Mouse (Mus musculus) small intestine, adult 2 months (tissue): ENCODE data around the gene Asxl2. TPM values are rescaled to one million over a fixed set of nuclear protein-coding genes. Genes with fewer than 3 reads are reported as not detected.

ENCODE experiments used
- H3K27ac ChIP-seq: fragments of 200-500 bp; 2 replicates; pipeline ENCODE4 v1.5.1; 2012; ENCODE audit warnings: low read depth, low read length, control low read depth, inconsistent platforms; ENCODE audit not compliant: insufficient read depth
- H3K27me3 ChIP-seq: fragments of 200-500 bp; 2 replicates; pipeline ENCODE4 v1.6.1; 2012; ENCODE audit warnings: mild to moderate bottlenecking, moderate library complexity, low read length, inconsistent platforms; ENCODE audit not compliant: control insufficient read depth, insufficient read depth
- H3K36me3 ChIP-seq: fragments of 200-500 bp; 2 replicates; pipeline ENCODE4 v1.6.1; 2012; ENCODE audit warnings: mild to moderate bottlenecking, low read length, control low read depth, inconsistent platforms; ENCODE audit not compliant: control insufficient read depth, insufficient read depth
- H3K4me1 ChIP-seq: fragments of 200-500 bp; 2 replicates; pipeline ENCODE4 v1.6.1; 2012; ENCODE audit warnings: low read length, inconsistent platforms, mixed read lengths; ENCODE audit not compliant: control insufficient read depth, insufficient read depth, insufficient read length
- H3K4me3 ChIP-seq: fragments of 200-500 bp; 2 replicates; pipeline ENCODE4 v1.5.1; 2012; ENCODE audit warnings: low read depth, mild to moderate bottlenecking, control low read depth, inconsistent platforms, low read length, moderate library complexity
- CTCF ChIP-seq: fragments of 200-500 bp; IDR thresholded peaks from 2 replicates; pipeline ENCODE4 v1.5.1; 2012; ENCODE audit warnings: low read depth, mild to moderate bottlenecking, control low read depth, inconsistent platforms, low read length, moderate library complexity, mixed read lengths; ENCODE audit not compliant: insufficient replicate concordance, insufficient read length; ENCODE audit errors: extremely low read depth
- POLR2A ChIP-seq: fragments of 200-500 bp; IDR thresholded peaks from 2 replicates; pipeline ENCODE4 v1.6.1; 2012; ENCODE audit warnings: low read depth, mild to moderate bottlenecking, control low read depth, inconsistent platforms, low read length, moderate library complexity
- WGBS: fragments of 180-500 bp; shearing (Covaris S2); methylation state at CpG from one replicate; pipeline ENCODE4 v1.1.7; 2018; 5-methylcytosine and 5-hydroxymethylcytosine counted together
- polyA plus RNA-seq: library from polyadenylated mRNA; depleted of rRNA; stranded (reverse); fragments of >200 nt; gene quantifications from 2 replicates; pipeline ENCODE4 v1.2.3, GENCODE M21; 2012; rRNA removed

Asxl2 gene
- polyA plus RNA-seq, 1 experiment = 5.3 TPM

DNA sequence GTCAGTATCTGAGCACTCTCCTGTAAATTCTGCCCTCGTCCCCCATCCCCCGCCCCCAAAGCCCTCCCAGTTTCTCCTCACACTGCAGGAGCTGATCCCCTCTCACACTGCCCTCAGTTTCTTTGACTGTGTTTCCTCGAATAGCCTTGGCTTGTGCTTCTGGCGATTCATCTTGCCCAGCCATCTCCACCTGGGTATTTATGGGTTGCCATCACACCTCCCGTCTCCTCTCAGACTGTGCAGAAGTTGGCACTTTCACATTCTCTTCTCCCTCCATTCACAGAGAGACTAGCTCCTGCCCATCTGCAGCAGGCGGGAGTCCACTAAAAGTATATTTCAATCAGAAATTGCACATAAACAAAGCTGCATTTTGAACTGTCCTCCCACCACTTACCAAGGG, 120.1 kb downstream of the Asxl2 start:
- 66% methylated on average over 6 of the region's 6 CpGs for WGBS
- TF ChIP-seq CTCF = no peak
- no peak for TF ChIP-seq POLR2A
- Histone ChIP-seq H3K4me1 (no peaks in the 10 kb centered on the region), H3K27me3 (no peaks in the 10 kb centered on the region), H3K36me3 (no peaks in the 10 kb centered on the region), H3K27ac (no peak overlapping the region), H3K4me3 (no peak overlapping the region)

DNA sequence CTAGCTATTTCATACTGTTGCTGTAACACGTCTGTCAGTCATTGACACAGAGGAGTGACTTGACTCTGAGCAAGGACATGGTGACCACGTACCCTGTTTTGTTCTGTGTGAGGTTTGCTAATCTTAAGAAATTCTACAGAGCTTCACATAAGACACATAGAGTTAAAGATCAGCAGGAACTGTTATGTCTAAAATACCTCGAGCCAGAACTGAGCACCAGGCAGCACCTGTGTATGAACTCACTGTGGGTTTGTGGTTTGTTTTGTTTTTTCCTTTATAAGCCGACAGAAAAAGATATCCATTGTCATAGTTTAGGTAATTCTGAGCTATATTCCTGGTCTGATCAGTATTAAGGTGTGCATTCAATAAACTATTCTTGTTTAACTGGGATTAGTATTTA, 120.8 kb downstream of the Asxl2 start:
- TF ChIP-seq CTCF (no peak), POLR2A (no peak)
- 61% methylated on average over 4 of the region's 4 CpGs for WGBS
- Histone ChIP-seq H3K36me3 (no peaks in the 10 kb centered on the region), H3K4me1 (no peaks in the 10 kb centered on the region), H3K4me3 (no peak overlapping the region), H3K27me3 (no peaks in the 10 kb centered on the region), H3K27ac (no peak overlapping the region)

DNA sequence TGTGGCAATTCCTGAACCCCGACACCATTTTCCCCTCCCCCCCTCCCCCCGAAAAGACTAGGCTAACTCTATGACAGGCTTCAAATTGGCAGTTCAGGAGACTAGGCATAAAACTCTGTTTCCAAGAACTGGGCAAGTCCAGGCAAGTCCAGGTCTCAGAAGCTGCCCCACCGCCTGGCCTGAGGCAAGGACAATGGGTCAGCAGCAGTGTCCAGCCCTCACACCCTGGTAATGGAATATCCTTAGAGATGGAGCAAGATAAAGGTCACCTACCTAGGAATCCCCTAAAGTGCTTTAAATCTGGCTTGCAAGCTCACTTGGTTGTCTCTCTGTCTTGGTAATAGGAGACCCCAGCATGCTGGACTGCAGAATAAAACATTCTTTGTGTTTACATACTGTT, 121.3 kb downstream of the Asxl2 start:
- H3K27me3 ChIP-seq = no peaks in the 10 kb centered on the region
- H3K4me3 ChIP-seq = no peak overlapping the region
- no peaks in the 10 kb centered on the region for H3K36me3 ChIP-seq
- TF ChIP-seq POLR2A = no peak
- TF ChIP-seq CTCF = no peak
- WGBS = 66% methylated on average over 3 of the region's 3 CpGs
- no peaks in the 10 kb centered on the region for H3K4me1 ChIP-seq
- H3K27ac ChIP-seq = no peak overlapping the region

DNA sequence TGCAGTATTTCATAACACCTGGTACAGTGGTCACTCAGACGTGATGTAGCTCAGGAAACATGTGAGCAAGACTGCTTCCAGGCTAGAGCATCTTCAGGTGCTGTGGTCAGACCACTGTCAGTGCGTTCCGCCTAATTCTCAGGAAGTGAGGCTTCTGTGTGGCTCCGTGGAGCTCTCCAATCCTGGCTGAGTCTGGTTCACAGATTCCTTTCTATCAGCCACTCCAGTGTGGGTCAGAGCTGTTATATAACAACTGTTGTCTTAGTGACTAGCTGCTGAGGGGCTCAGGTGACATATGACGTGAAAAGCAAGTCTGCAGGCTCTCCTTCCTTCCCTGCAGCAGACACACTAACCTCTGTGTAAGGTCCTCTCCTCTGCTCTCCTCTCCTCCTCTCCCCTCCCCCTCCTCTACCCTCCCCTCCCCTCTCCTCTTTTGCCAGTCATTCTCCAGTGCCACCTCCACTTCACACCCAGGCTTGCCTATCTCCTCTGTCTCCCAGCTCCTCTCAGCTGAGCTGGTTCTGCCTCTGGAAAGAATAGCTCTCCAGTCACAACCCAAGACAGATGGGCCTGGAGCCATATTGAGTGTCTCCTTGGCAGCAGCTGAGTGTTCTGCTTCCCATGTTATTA, 122.0 kb downstream of the Asxl2 start:
- Histone ChIP-seq H3K27me3 (no peaks in the 10 kb centered on the region), H3K36me3 (no peaks in the 10 kb centered on the region), H3K4me1 (no peaks in the 10 kb centered on the region), H3K4me3 (no peak overlapping the region), H3K27ac (no peak overlapping the region)
- WGBS = 53% methylated on average over 5 of the region's 5 CpGs
- no peak for TF ChIP-seq POLR2A
- TF ChIP-seq CTCF = no peak

DNA sequence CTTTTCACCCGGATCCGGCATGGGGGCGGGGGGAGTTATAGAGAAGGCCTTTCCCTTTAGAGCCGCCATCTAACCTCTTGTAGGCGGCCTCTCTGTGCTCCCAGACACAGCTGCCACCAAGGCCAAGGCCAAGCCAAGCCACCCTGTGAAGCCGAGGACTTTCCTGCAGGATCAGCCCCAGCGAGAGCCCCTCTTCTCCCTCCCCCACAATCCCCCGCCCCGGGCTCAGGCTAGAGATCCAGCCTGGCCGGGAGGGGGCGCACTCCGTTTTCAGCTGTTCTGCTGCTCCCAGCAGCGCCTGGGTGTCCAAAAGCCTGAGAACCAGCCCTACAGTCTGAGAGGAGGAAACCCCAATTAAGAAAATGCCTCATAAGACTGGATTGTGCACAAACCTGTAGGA, 123.6 kb downstream of the Asxl2 start:
- H3K27me3 ChIP-seq = no peaks in the 10 kb centered on the region
- H3K36me3 ChIP-seq = no peaks in the 10 kb centered on the region
- no peak overlapping the region for H3K4me3 ChIP-seq
- 26% methylated on average over 13 of the region's 13 CpGs for WGBS
- no peak overlapping the region for H3K27ac ChIP-seq
- H3K4me1 ChIP-seq = no peaks in the 10 kb centered on the region
- TF ChIP-seq CTCF = no peak; the same call in 1 of the 2 replicates
- no peak for TF ChIP-seq POLR2A

Other genes with a start within 250 kb of the Asxl2 start
- gene Rab10, start 116.9 kb upstream of the Asxl2 start, polyA plus RNA-seq = 10.5 and 21.4 TPM in 2 replicates
- gene Kif3c, start 61.7 kb upstream of the Asxl2 start, polyA plus RNA-seq = 1.5 and 2.1 TPM in 2 replicates
- 15.2 and 15.9 TPM in 2 replicates for gene Dtnb, start 145.5 kb downstream of the Asxl2 start, polyA plus RNA-seq